Mouse (Mus musculus) MEL-GATA-1-ER (cell line): ENCODE measurements around the gene Rbm25.
"Not testable (repeated sequence)": the region's sequence is repeated elsewhere in the genome, so short reads cannot be mapped to it uniquely, and the experiment has no call there.

Experiments
- DNase-seq: peaks from one replicate; pipeline ENCODE4 v3.0.0-alpha.2; 2012; ENCODE audit warnings: low read depth; ENCODE audit errors: extremely low read depth

Gene Rbm25

GRCm38 (mm10) chr12:83630936-83631335, at the start of gene Rbm25:
TSS of gene Rbm25 (plus strand) at chr12:83631236.
- DNase-seq, result not testable (repeated sequence)

DNA sequence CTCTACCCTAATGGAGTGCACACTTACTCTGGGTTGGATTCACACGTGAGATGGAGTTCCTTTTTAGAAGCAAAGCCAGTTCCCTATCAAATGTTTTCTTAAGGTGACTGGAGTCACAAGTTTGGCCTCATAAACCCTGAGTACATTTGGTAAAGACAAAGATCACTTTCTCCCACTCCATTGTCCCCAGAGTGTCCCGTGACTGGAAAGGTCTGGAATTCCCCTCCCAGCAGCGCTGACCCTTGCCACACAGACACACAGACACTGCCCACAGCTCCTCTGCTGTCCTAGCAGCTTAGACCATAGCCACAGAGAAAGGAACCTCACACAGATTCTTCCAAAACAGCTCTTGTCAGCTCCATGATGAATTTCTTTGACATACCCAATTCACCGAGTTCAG, 48.9 kb upstream of the Rbm25 start:
- DNase-seq, result no peak

DNA sequence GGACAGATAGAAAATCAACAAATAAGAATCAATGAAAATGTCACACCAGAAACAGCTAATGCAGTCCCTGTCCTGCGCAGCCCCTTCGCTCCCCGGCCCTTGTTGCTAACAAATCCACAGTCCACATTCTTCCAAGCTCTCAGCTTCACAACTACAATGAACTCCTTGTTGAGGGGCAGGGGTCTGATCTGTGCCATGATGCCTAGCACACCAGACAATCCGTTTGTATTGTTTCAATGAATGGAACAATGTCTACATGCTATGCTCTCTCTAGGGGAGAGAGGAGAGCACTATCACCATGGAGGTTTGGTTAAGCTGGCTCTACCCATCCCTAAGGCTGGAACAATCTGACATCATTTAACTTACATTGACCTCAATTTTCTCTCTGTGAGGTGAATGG, 48.3 kb upstream of the Rbm25 start:
- DNase-seq, result no peak

GRCm38 (mm10) chr12:83586628-83587027, 44.4 kb upstream of the Rbm25 start:
- no peak for DNase-seq

- no peak for DNase-seq
These were observed 39.1 kb upstream of the Rbm25 start for GRCm38 (mm10) chr12:83591754-83592501.

GRCm38 (mm10) chr12:83594454-83595040, 36.5 kb upstream of the Rbm25 start:
- DNase-seq, result no peak

- DNase-seq, result no peak
These were observed 34.7 kb upstream of the Rbm25 start for GRCm38 (mm10) chr12:83596191-83596954.

- DNase-seq, result peak; percentile 97
These were observed 34.0 kb upstream of the Rbm25 start, which contains the start of gene Zfyve1 for GRCm38 (mm10) chr12:83597025-83597501. TSS of gene Zfyve1 (minus strand) at chr12:83597222.

GRCm38 (mm10) chr12:83597881-83598280, 33.2 kb upstream of the Rbm25 start:
- DNase-seq, result no peak

- DNase-seq, result no peak
These were observed 28.8 kb upstream of the Rbm25 start for GRCm38 (mm10) chr12:83602285-83602684.

- DNase-seq, result not testable (repeated sequence)
These were observed 24.6 kb upstream of the Rbm25 start for GRCm38 (mm10) chr12:83606411-83606810.

- DNase-seq, result no peak
These were observed 13.8 kb upstream of the Rbm25 start for GRCm38 (mm10) chr12:83617261-83617660.

DNA sequence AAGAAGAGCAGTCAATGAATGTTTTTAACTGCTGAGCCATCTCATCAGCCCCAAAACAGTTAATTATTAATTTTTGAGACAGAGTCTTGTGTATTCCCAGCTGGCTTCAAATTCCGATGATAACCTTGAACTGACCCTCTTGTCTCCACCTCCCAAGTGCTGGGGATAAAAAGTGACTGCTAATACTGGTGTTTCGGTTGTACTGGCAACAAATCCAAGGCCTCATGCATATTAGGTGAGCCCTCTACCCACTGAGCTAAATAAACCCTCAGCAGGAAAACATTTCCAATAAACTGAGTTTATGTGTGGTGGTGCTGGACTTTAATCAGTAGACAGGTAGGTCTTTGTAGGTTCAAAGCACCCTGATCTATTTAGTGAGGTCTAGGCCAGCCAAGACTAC, 12.1 kb upstream of the Rbm25 start:
- no peak for DNase-seq

DNA sequence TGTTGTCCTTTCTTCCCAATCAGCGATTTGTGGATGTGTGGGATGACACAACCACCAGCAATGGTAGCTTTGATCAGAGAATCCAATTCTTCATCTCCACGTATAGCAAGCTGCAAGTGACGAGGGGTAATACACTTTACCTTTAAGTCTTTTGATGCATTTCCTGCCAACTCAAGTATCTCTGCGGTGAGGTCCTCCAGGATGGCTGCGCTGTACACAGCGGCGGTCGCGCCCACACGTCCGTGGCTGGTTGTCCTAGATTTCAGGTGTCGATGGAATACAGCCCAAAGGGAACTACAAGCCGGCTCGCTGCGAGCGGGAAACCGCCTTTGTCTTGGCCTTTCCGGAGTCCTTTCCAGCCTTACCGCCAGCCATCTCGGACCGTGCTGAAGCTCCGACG, 10.3 kb upstream of the Rbm25 start:
- not testable (repeated sequence) for DNase-seq

DNA sequence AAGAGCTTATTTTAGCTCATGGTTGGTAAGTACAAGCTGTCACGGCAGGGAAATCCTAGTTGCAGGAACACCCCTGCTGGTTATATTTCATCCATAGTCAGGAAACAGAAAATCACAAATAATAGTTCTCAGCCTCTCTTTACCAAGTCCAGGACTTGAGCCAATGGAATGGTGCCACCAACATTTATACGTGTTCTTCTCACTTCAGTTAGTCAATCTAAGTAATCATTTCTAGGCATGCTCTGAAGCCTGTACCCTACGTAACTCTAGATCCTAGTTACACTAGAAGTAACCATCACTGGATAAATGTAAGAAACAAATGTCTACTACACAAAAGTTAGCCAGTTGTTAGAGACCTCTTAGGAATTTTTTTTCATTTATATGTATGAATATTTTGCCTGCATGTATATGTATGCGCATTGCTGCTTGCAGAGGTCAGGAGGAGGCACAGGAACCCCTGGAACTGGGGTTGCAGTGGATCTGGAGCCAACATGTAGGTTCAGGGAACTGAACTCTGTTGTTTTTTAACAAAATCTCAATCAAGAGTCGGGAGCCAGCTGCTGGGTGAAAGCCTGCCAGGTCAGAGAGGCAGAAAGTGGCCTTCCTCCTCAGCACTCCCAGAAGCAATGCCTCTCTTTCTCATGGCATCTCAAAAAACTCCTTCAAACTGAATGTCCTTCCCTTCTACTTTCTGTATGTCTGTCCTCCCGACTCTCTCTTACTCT, 8.8 kb upstream of the Rbm25 start:
- DNase-seq, result no peak

DNA sequence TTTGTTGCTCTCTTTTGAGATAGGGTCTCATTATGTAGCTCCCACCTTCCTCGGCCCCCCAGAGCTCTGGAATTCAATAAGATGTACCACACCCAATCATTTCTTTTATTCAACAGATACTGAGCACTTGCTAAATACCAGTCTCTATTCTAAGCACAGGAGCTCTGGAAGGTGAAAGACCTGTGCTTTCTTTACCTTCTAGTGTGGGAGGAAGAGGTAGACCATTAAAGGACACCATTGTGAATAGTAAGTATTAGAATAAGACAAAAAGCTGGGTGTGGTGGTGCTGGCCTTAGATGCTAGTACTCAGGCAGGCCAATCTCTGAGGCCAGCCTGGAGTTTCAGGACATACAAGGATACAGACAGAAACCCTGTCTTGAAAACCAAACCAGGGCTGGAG, 6.7 kb upstream of the Rbm25 start:
- no peak for DNase-seq

DNA sequence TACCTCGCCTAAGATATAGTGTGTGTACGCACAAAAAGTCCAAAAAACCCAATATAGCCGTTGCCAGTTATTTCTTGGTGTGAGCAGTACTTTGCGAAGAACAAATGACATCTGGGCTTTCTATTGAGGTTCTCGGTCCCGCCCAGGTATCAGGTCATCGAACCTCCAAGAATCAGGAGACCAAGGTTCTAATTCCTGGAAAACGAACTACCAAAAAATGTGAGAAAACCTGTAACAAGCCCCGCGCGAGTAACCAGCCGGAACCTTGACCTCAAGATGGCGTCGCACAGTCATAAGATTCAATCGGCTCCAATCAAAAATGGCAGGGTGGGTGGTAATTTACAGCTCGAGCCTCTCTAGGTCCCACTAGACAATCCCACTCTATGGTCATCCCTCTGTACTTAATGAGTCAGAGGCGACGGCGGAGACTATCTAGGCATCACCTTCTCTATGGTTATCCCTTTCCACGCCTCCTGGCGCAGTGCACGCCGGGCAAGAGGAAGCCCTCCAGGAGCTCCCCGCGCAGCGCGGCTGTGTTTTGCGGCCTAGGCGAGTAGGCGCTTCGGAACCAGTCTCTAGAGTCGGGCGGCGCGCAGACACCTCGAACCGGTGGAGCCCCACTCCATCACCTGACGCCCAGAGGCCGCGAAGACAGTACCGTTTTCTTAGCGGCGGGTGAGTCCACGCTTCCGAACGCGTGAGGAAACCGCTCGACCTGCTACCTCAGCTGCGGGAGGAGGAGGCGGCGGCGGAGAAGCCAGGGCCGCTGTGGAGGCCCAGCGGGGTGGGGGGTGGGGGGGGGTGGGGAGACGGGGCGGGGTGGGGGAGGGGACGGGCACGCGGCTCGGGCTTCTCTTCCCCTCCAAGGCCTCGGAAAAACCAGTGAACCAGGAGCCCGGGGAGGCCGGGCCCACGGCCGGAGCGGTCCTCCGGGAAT, 975 bp downstream of the Rbm25 start:
- peak; percentile 99 for DNase-seq

GRCm38 (mm10) chr12:83632680-83633025, 1.6 kb downstream of the Rbm25 start:
- peak; percentile 14 for DNase-seq

- peak; percentile 8 for DNase-seq
These were observed 2.8 kb downstream of the Rbm25 start for GRCm38 (mm10) chr12:83633807-83634206.

GRCm38 (mm10) chr12:83641233-83641632, 10.2 kb downstream of the Rbm25 start:
- DNase-seq, result no peak
